Mouse (Mus musculus) bone marrow, adult 2 months (tissue): Measurements from ENCODE around the gene Olfr1461. TPM values are rescaled to one million over a fixed set of nuclear protein-coding genes. Genes with fewer than 3 reads are reported as not detected.

Experiments used
- H3K27ac ChIP-seq: fragments of 200-500 bp; 2 replicates; pipeline ENCODE4 v1.5.1; 2012; ENCODE audit warnings: low read depth, mild to moderate bottlenecking, control low read depth, inconsistent platforms, low read length; ENCODE audit not compliant: control insufficient read depth, poor library complexity, insufficient read depth
- H3K4me1 ChIP-seq: fragments of 200-500 bp; 2 replicates; pipeline ENCODE4 v1.6.1; 2011; ENCODE audit warnings: low read length; ENCODE audit not compliant: control insufficient read depth, insufficient read depth
- H3K4me3 ChIP-seq: fragments of 200-500 bp; replicated peaks from 2 replicates; pipeline ENCODE3; 2011; ENCODE audit warnings: mild to moderate bottlenecking, low read depth, low read length, control low read depth; ENCODE audit not compliant: control insufficient read depth
- CTCF ChIP-seq: fragments of 200-500 bp; IDR thresholded peaks from 2 replicates; pipeline ENCODE4 v1.5.1; 2011; ENCODE audit warnings: low read length, control low read depth; ENCODE audit not compliant: control insufficient read depth, insufficient read depth
- POLR2A ChIP-seq: fragments of 200-500 bp; IDR thresholded peaks from 2 replicates; pipeline ENCODE4 v1.6.1; 2011; ENCODE audit warnings: low read depth, mild to moderate bottlenecking, control low read depth, low read length, borderline replicate concordance; ENCODE audit not compliant: control insufficient read depth
- WGBS: fragments of 180-500 bp; shearing (Covaris S2); methylation state at CpG from one replicate; pipeline ENCODE4 v1.1.7; 2018; 5-methylcytosine and 5-hydroxymethylcytosine counted together
- polyA plus RNA-seq: library from polyadenylated mRNA; stranded (reverse); fragments of >200 nt; gene quantifications from 2 replicates; pipeline ENCODE4 v1.2.4, GENCODE M21; 2011; ENCODE audit warnings: low replicate concordance; ENCODE audit not compliant: missing spikeins, insufficient read depth, insufficient read length

The Olfr1461 gene
- polyA plus RNA-seq = not detected in 2 replicates

- H3K27ac ChIP-seq = no peak within 1 kb of the TSS
- no peaks in the 10 kb centered on the region for H3K4me1 ChIP-seq
- TF ChIP-seq CTCF = no peak
- no peak for TF ChIP-seq POLR2A
- H3K4me3 ChIP-seq = no peak within 1 kb of the TSS
- WGBS = 43% methylated on average over 1 of the region's 1 CpGs
Observed at GRCm38 (mm10) chr19:13162700-13163099, at the start of gene Olfr1461. TSS of gene Olfr1461 (plus strand) at chr19:13163000.

- H3K27ac ChIP-seq = no peak within 1 kb of the TSS
- WGBS = 76% methylated on average over 1 of the region's 1 CpGs
- H3K4me3 ChIP-seq = no peak within 1 kb of the TSS
- TF ChIP-seq POLR2A = no peak
- no peak for TF ChIP-seq CTCF
- H3K4me1 ChIP-seq = no peaks in the 10 kb centered on the region
Observed at GRCm38 (mm10) chr19:13149449-13149848, 13.4 kb upstream of the Olfr1461 start, which contains the start of gene Olfr1459. TSS of gene Olfr1459 (minus strand) at chr19:13149549.

- TF ChIP-seq CTCF (no peak), POLR2A (no peak)
- 80% methylated on average over 1 of the region's 1 CpGs for whole genome bisulfite sequencing
- Histone ChIP-seq H3K4me1 (no peaks in the 10 kb centered on the region), H3K4me3 (no peak within 1 kb of the TSS), H3K27ac (no peak within 1 kb of the TSS)
Observed at GRCm38 (mm10) chr19:13185434-13185833, 22.6 kb downstream of the Olfr1461 start, which contains the start of gene Olfr1462. TSS of gene Olfr1462 (plus strand) at chr19:13185734.

Other genes starting within 250 kb of the Olfr1461 start
- gene Olfr1448, start 238.6 kb upstream of the Olfr1461 start, polyA plus RNA-seq = not detected in 2 replicates
- gene Olfr1449, start 232.2 kb upstream of the Olfr1461 start, polyA plus RNA-seq = not detected in 2 replicates
- gene Olfr1450, start 212.7 kb upstream of the Olfr1461 start, polyA plus RNA-seq = not detected in 2 replicates
- not detected in 2 replicates for gene Olfr1451, start 168.0 kb upstream of the Olfr1461 start, polyA plus RNA-seq
- gene Olfr1453, start 134.7 kb upstream of the Olfr1461 start, polyA plus RNA-seq = not detected in 2 replicates
- gene Olfr1454, start 102.4 kb upstream of the Olfr1461 start, polyA plus RNA-seq = not detected in 2 replicates
- gene Olfr1457, start 65.1 kb upstream of the Olfr1461 start, polyA plus RNA-seq = not detected in 2 replicates
- not detected in 2 replicates for gene Olfr1458, start 56.2 kb upstream of the Olfr1461 start, polyA plus RNA-seq
- gene Olfr1459, start 13.5 kb upstream of the Olfr1461 start, polyA plus RNA-seq = 0.17 TPM in 1 of 2 replicates, not detected in the other
- gene Olfr1462, start 22.7 kb downstream of the Olfr1461 start, polyA plus RNA-seq = not detected in 2 replicates
- gene Olfr1463, start 68.3 kb downstream of the Olfr1461 start, polyA plus RNA-seq = not detected in 2 replicates
- gene Olfr1465, start 152.5 kb downstream of the Olfr1461 start, polyA plus RNA-seq = not detected in 2 replicates
- not detected in 2 replicates for gene Olfr1466, start 175.9 kb downstream of the Olfr1461 start, polyA plus RNA-seq
- gene Olfr1467, start 199.2 kb downstream of the Olfr1461 start, polyA plus RNA-seq = 0.27 and 0.55 TPM in 2 replicates
- gene Olfr1469, start 244.8 kb downstream of the Olfr1461 start, polyA plus RNA-seq = not detected in 2 replicates